Mouse (Mus musculus) olfactory bulb, adult 2 months (tissue): ENCODE measurements around the gene Enah. TPM values are rescaled to one million over a fixed set of nuclear protein-coding genes. Genes with fewer than 3 reads are reported as not detected.

Experiments used
- H3K27ac ChIP-seq: fragments of 200-500 bp; 2 replicates; pipeline ENCODE4 v1.5.1; 2012; ENCODE audit warnings: low read depth, low read length; ENCODE audit not compliant: insufficient read depth
- H3K4me1 ChIP-seq: fragments of 200-500 bp; 2 replicates; pipeline ENCODE4 v1.6.1; 2012; ENCODE audit warnings: low read length; ENCODE audit not compliant: control insufficient read depth, insufficient read depth
- H3K4me3 ChIP-seq: fragments of 200-500 bp; 2 replicates; pipeline ENCODE4 v1.5.1; 2012; ENCODE audit warnings: mild to moderate bottlenecking, low read depth, low read length, moderate library complexity; ENCODE audit not compliant: insufficient read depth
- CTCF ChIP-seq: fragments of 200-500 bp; IDR thresholded peaks from 2 replicates; pipeline ENCODE4 v1.5.1; 2012; ENCODE audit warnings: low read depth, mild to moderate bottlenecking, low read length, moderate library complexity; ENCODE audit not compliant: insufficient read depth
- POLR2A ChIP-seq: fragments of 200-500 bp; IDR thresholded peaks from 2 replicates; pipeline ENCODE4 v1.6.1; 2012; ENCODE audit warnings: mild to moderate bottlenecking, low read depth, low read length, moderate library complexity; ENCODE audit not compliant: insufficient read depth
- WGBS: fragments of 180-500 bp; shearing (Covaris S2); methylation state at CpG from one replicate; pipeline ENCODE4 v1.1.7; 2018; 5-methylcytosine and 5-hydroxymethylcytosine counted together
- polyA plus RNA-seq: library from polyadenylated mRNA; stranded (reverse); fragments of >200 nt; gene quantifications from 2 replicates; pipeline ENCODE4 v1.2.4, GENCODE M21; 2012; ENCODE audit warnings: low replicate concordance; ENCODE audit not compliant: missing spikeins, insufficient read depth, insufficient read length

Gene Enah
- polyA plus RNA-seq, 1 experiment = 161 TPM

GRCm38 (mm10) chr1:182054651-182055050, 34.9 kb upstream of the Enah start:
- no peak overlapping the region for H3K27ac ChIP-seq
- TF ChIP-seq CTCF = no peak
- TF ChIP-seq POLR2A = no peak
- H3K4me1 ChIP-seq = peaks cover 7% of the 10 kb centered on the region
- no peak overlapping the region for H3K4me3 ChIP-seq
- 67% methylated on average over 6 of the region's 6 CpGs for WGBS

- Histone ChIP-seq H3K4me1 (peaks cover 7% of the 10 kb centered on the region), H3K4me3 (no peak overlapping the region), H3K27ac (no peak overlapping the region)
- TF ChIP-seq POLR2A = no peak
- TF ChIP-seq CTCF = no peak
- WGBS = 78% methylated on average over 10 of the region's 10 CpGs
These were observed 33.2 kb upstream of the Enah start for GRCm38 (mm10) chr1:182052973-182053372.

- H3K27ac ChIP-seq = no peak overlapping the region
- 87% methylated on average over 7 of the region's 7 CpGs for WGBS
- TF ChIP-seq POLR2A = no peak
- no peak for TF ChIP-seq CTCF
- H3K4me3 ChIP-seq = no peak overlapping the region
- peaks cover 7% of the 10 kb centered on the region for H3K4me1 ChIP-seq
These were observed 32.6 kb upstream of the Enah start for GRCm38 (mm10) chr1:182052385-182052784.

GRCm38 (mm10) chr1:182049813-182050212, 30.0 kb upstream of the Enah start:
- no peak for TF ChIP-seq POLR2A
- no peak for TF ChIP-seq CTCF
- Histone ChIP-seq H3K4me1 (peaks cover 4% of the 10 kb centered on the region), H3K27ac (no peak overlapping the region), H3K4me3 (no peak overlapping the region)
- 77% methylated on average over 7 of the region's 7 CpGs for WGBS

GRCm38 (mm10) chr1:182048101-182048500, 28.3 kb upstream of the Enah start:
- TF ChIP-seq CTCF (no peak), POLR2A (no peak)
- 56% methylated on average over 4 of the region's 4 CpGs for WGBS
- Histone ChIP-seq H3K4me1 (peaks cover 4% of the 10 kb centered on the region), H3K4me3 (no peak overlapping the region), H3K27ac (no peak overlapping the region)

GRCm38 (mm10) chr1:182047016-182047690, 27.4 kb upstream of the Enah start:
- peaks cover 2% of the 10 kb centered on the region for H3K4me1 ChIP-seq
- 90% methylated on average over 3 of the region's 3 CpGs for WGBS
- no peak overlapping the region for H3K4me3 ChIP-seq
- no peak for TF ChIP-seq POLR2A
- TF ChIP-seq CTCF = no peak
- H3K27ac ChIP-seq = no peak overlapping the region

- H3K4me1 ChIP-seq = peaks cover 2% of the 10 kb centered on the region
- no peak for TF ChIP-seq POLR2A
- no peak for TF ChIP-seq CTCF
- no peak overlapping the region for H3K27ac ChIP-seq
- H3K4me3 ChIP-seq = no peak overlapping the region
- WGBS = 67% methylated on average over 4 of the region's 4 CpGs
These were observed 25.4 kb upstream of the Enah start for GRCm38 (mm10) chr1:182045208-182045607.

GRCm38 (mm10) chr1:182040538-182040937, 20.7 kb upstream of the Enah start:
- Histone ChIP-seq H3K27ac (no peak overlapping the region), H3K4me3 (no peak overlapping the region), H3K4me1 (peaks cover 2% of the 10 kb centered on the region)
- WGBS = 90% methylated on average over 3 of the region's 3 CpGs
- no peak for TF ChIP-seq POLR2A
- TF ChIP-seq CTCF = no peak

- H3K4me3 ChIP-seq = no peak overlapping the region
- H3K27ac ChIP-seq = no peak overlapping the region
- H3K4me1 ChIP-seq = peaks cover 2% of the 10 kb centered on the region; the same call in 1 of the 2 replicates
- TF ChIP-seq CTCF (no peak), POLR2A (no peak)
These were observed 12.0 kb upstream of the Enah start for GRCm38 (mm10) chr1:182031757-182032156.

- TF ChIP-seq POLR2A (no peak), CTCF (no peak)
- no peak overlapping the region for H3K4me3 ChIP-seq
- peaks cover 2% of the 10 kb centered on the region; the same call in 1 of the 2 replicates for H3K4me1 ChIP-seq
- no peak overlapping the region for H3K27ac ChIP-seq
- WGBS = 80% methylated on average over 6 of the region's 6 CpGs
These were observed 11.3 kb upstream of the Enah start for GRCm38 (mm10) chr1:182031066-182031465.
